Mouse (Mus musculus): ENCODE results near the gene C2cd4c. TPM values are rescaled to one million over a fixed set of nuclear protein-coding genes. Genes with fewer than 3 reads are reported as not detected.

The C2cd4c gene
- total and polyA plus RNA-seq, 3 experiments: 0.01 TPM; not detected in 2

GRCm38 (mm10) chr10:79577376-79577775, 36.4 kb downstream of the C2cd4c start:
- no peaks in the 10 kb centered on the region for H3K4me1 ChIP-seq (ENCODE audit: control insufficient read depth in 1 of 2, insufficient read depth in 2 of 2, low read length in 2 of 2)

GRCm38 (mm10) chr10:79575754-79576153, 38.1 kb downstream of the C2cd4c start:
- no peak for DNase-seq (ENCODE audit: low read depth, low spot score)
- Histone ChIP-seq H3K4me3 (ENCODE audit: control insufficient read depth in 1 of 2, insufficient read depth in 1 of 2, low read depth in 2 of 2, low read length in 2 of 2) (no peak overlapping the region), H3K36me3 (ENCODE audit: control insufficient read depth in 1 of 2, insufficient read depth in 2 of 2, low read length in 2 of 2) (no peaks in the 10 kb centered on the region), H3K4me1 (ENCODE audit: control insufficient read depth in 1 of 2, insufficient read depth in 2 of 2, low read length in 2 of 2) (no peaks in the 10 kb centered on the region), H3K9me3 (replicated peaks; ENCODE audit: insufficient read depth, low read length) (no peaks in the 10 kb centered on the region), H3K9ac (ENCODE audit: control insufficient read depth, low read depth, low read length, poor library complexity, severe bottlenecking) (no peak overlapping the region), H3K79me2 (ENCODE audit: control insufficient read depth, insufficient read depth, low read length, poor library complexity) (no peaks in the 10 kb centered on the region), H3K27ac (ENCODE audit: control insufficient read depth, low read depth, low read length) (no peak overlapping the region), H3K27me3 (ENCODE audit: control insufficient read depth in 1 of 2, insufficient read depth in 2 of 2, low read length in 2 of 2) (peaks cover 0 to 2% of the 10 kb centered on the region in 2 experiments; a peak in 1 of 4 replicates)
- TF ChIP-seq MYB (IDR thresholded peaks at IDR 0.05; ENCODE audit: low read depth, low read length) (no peak), ZMIZ1 (IDR thresholded peaks at IDR 0.05; ENCODE audit: low read depth, low read length) (no peak), TCF12 (IDR thresholded peaks at IDR 0.05; ENCODE audit: low read depth, low read length) (no peak), GABPA (IDR thresholded peaks at IDR 0.05; ENCODE audit: low read depth, low read length) (no peak), BHLHE40 (IDR thresholded peaks at IDR 0.05; ENCODE audit: borderline replicate concordance, low read depth, low read length) (no peak), ELF1 (IDR thresholded peaks at IDR 0.05; ENCODE audit: low read depth, low read length) (no peak), CHD1 (IDR thresholded peaks at IDR 0.05; ENCODE audit: low read depth, low read length) (no peak), POLR2A (IDR thresholded peaks at IDR 0.05; ENCODE audit: control insufficient read depth in 1 of 2, insufficient read depth in 1 of 2, low read depth in 1 of 2, low read length in 2 of 2, poor library complexity in 1 of 2) (no peak), TBP (IDR thresholded peaks at IDR 0.05; ENCODE audit: low read depth, low read length) (no peak), KAT2A (conservative IDR thresholded peaks at IDR 0.05; ENCODE audit: low read depth, low read length) (no peak), MXI1 (IDR thresholded peaks at IDR 0.05; ENCODE audit: low read depth, low read length) (no peak), MAZ (IDR thresholded peaks at IDR 0.05; ENCODE audit: low read depth, low read length) (no peak), NELFE (IDR thresholded peaks at IDR 0.05; ENCODE audit: low read depth, low read length) (no peak), GATA1 (IDR thresholded peaks at IDR 0.05; ENCODE audit: low read depth, low read length) (no peak), ZNF384 (IDR thresholded peaks at IDR 0.05; ENCODE audit: low read depth, low read length) (no peak), SMC3 (IDR thresholded peaks at IDR 0.05; ENCODE audit: low read depth, low read length) (no peak)

More at GRCm38 (mm10) chr10:79577376-79577775, 36.4 kb downstream of the C2cd4c start:
- no peaks in the 10 kb centered on the region for H3K9me3 ChIP-seq (replicated peaks; ENCODE audit: insufficient read depth, low read length)
- TF ChIP-seq ETS1 (IDR thresholded peaks at IDR 0.05; ENCODE audit: low read depth, low read length): no peak
- TF ChIP-seq JUND (IDR thresholded peaks at IDR 0.05; ENCODE audit: low read depth, low read length): no peak
- TF ChIP-seq EP300 (IDR thresholded peaks at IDR 0.05; ENCODE audit: low read depth in 1 of 2, low read length in 2 of 2): no peak
- no peak for TF ChIP-seq POLR2A (IDR thresholded peaks at IDR 0.05; ENCODE audit: control insufficient read depth in 1 of 2, insufficient read depth in 1 of 2, low read depth in 1 of 2, low read length in 2 of 2, poor library complexity in 1 of 2)
- no peak for TF ChIP-seq TBP (IDR thresholded peaks at IDR 0.05; ENCODE audit: low read depth, low read length)
- no peak for TF ChIP-seq GABPA (IDR thresholded peaks at IDR 0.05; ENCODE audit: low read depth, low read length)
- no peak for TF ChIP-seq MYB (IDR thresholded peaks at IDR 0.05; ENCODE audit: low read depth, low read length)
- no peak for TF ChIP-seq ZNF384 (IDR thresholded peaks at IDR 0.05; ENCODE audit: low read depth, low read length)
- no peak for TF ChIP-seq E2F4 (IDR thresholded peaks at IDR 0.05; ENCODE audit: borderline replicate concordance, low read depth, low read length)
- TF ChIP-seq MAX (IDR thresholded peaks at IDR 0.05; ENCODE audit: low read length): no peak
- no peak for TF ChIP-seq HCFC1 (IDR thresholded peaks at IDR 0.05; ENCODE audit: low read depth, low read length)
- no peak for TF ChIP-seq ELF1 (IDR thresholded peaks at IDR 0.05; ENCODE audit: low read depth, low read length)
- no peak for DNase-seq (ENCODE audit: low read depth, low spot score)
- H3K27ac ChIP-seq (ENCODE audit: control insufficient read depth, low read depth, low read length): no peak overlapping the region
- H3K36me3 ChIP-seq (ENCODE audit: control insufficient read depth in 1 of 2, insufficient read depth in 2 of 2, low read length in 2 of 2): no peaks in the 10 kb centered on the region
- H3K27me3 ChIP-seq (ENCODE audit: control insufficient read depth in 1 of 2, insufficient read depth in 2 of 2, low read length in 2 of 2): peaks cover 0 to 2% of the 10 kb centered on the region in 2 experiments; a peak in 1 of 4 replicates
- H3K9ac ChIP-seq (ENCODE audit: control insufficient read depth, low read depth, low read length, poor library complexity, severe bottlenecking): no peak overlapping the region
- H3K4me3 ChIP-seq (ENCODE audit: control insufficient read depth in 1 of 2, insufficient read depth in 1 of 2, low read depth in 2 of 2, low read length in 2 of 2): no peak overlapping the region
- H3K79me2 ChIP-seq (ENCODE audit: control insufficient read depth, insufficient read depth, low read length, poor library complexity): no peaks in the 10 kb centered on the region
